Mouse (Mus musculus) forebrain, embryonic 12.5 days (tissue): ENCODE measurements around the gene 4931422A03Rik. TPM values are rescaled to one million over a fixed set of nuclear protein-coding genes. Genes with fewer than 3 reads are reported as not detected.
A peak's percentile ranks its signal among the peaks of the same experiment; 100 is the strongest.
"Not testable (repeated sequence)": the region's sequence is repeated elsewhere in the genome, so short reads cannot be mapped to it uniquely, and the experiment has no call there.

Experiments
- ATAC-seq: fragments of 200-750 bp; cut with Nextera tagmentation; 2 replicates; pipeline ENCODE4 v1.8.0; 2017; ENCODE audit warnings: moderate TSS enrichment; ENCODE audit not compliant: low FRiP score
- H3K27ac ChIP-seq: fragments of 300-500 bp; sonication (generic); 2 replicates; pipeline ENCODE4 v1.5.1; 2016; ENCODE audit warnings: mild to moderate bottlenecking
- H3K27me3 ChIP-seq: fragments of 300-500 bp; sonication (generic); 2 replicates; pipeline ENCODE4 v1.6.1; 2016; ENCODE audit warnings: mild to moderate bottlenecking
- H3K36me3 ChIP-seq: fragments of 300-500 bp; sonication (generic); replicated peaks from 2 replicates; pipeline ENCODE4 v1.6.1; 2016; ENCODE audit warnings: mild to moderate bottlenecking
- H3K4me1 ChIP-seq: fragments of 300-500 bp; sonication (generic); 2 replicates; pipeline ENCODE4 v1.6.1; 2016
- H3K4me2 ChIP-seq: fragments of 300-500 bp; sonication (generic); 2 replicates; pipeline ENCODE4 v1.6.1; 2016; ENCODE audit warnings: mild to moderate bottlenecking, moderate library complexity
- H3K4me3 ChIP-seq: fragments of 300-500 bp; sonication (generic); replicated peaks from 2 replicates; pipeline ENCODE4 v1.5.1; 2016; ENCODE audit warnings: mild to moderate bottlenecking
- H3K9ac ChIP-seq: fragments of 300-500 bp; sonication (generic); 2 replicates; pipeline ENCODE4 v1.6.1; 2016; ENCODE audit warnings: mild to moderate bottlenecking
- H3K9me3 ChIP-seq: fragments of 300-500 bp; sonication (generic); 2 replicates; pipeline ENCODE4 v1.6.1; 2016
- WGBS: fragments of 180-500 bp; shearing (Covaris S2); methylation state at CpG from one replicate; pipeline ENCODE4 v1.1.7; 2016; 5-methylcytosine and 5-hydroxymethylcytosine counted together
- polyA plus RNA-seq: library from polyadenylated mRNA; unstranded; fragments of >200 nt; fragmentation: Nextera tagmentation; extraction: Ambion mirVana; gene quantifications from 2 replicates; pipeline ENCODE4 v1.2.1, GENCODE M21; 2016

The 4931422A03Rik gene
- polyA plus RNA-seq, 1 experiment from 2014 or later = 2.7 TPM

DNA sequence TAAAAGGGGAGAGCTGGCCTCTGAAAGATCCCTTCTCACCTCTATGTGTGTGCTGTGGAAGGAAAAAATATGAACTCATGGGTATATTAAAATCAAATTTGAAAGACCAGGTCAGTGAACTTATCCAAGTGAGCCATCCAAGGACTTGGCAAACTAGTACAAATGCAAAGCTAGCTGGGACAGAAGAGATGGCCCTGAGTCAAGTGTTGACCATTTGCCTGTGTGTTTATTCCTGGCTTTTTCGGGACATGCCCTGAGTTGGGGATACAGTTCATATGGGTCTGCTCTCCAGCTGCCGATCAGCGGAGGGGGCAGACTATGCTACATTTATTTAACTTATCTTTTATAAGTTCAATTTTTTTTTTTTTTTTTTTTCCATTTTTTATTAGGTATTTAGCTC is 19.3 kb downstream of the 4931422A03Rik start:
- H3K27me3 ChIP-seq, H3K36me3 ChIP-seq, H3K9ac ChIP-seq, H3K4me1 ChIP-seq, ATAC-seq, H3K9me3 ChIP-seq, H3K4me2 ChIP-seq, H3K27ac ChIP-seq, H3K4me3 ChIP-seq: not testable (repeated sequence)
- 93% methylated on average over 3 of the region's 3 CpGs for WGBS

DNA sequence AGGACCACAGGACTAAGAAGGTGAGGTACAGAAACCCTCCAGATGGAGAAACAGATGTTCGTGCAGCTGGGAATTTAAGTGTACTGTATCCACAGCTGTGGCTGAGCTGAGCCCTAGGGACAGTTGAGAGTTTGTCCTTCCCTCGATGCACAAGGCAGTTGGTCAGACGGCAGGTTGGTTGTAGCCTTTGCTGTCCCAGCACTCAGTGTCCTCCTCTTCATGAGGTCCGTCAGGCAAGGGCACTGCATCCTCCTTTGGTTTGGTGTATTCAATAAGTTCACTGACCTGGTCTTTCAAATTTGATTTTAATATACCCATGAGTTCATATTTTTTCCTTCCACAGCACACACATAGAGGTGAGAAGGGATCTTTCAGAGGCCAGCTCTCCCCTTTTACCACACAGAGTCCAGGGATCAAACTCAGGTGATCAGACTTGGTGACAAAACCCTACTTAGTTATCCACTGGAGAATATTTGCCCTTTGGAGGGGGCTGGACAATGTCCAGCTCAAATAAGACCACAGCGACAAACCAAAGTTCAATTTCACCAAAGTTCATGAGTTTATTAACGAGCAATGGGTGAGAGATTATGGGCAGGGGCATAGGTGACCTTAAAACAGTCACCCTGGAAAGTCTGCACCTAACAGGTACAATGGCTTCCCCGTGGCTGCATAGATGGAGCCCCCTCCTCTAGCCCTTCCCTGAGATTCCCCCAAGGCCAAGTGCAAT is 20.2 kb downstream of the 4931422A03Rik start:
- Histone ChIP-seq H3K4me1 (no peaks in the 10 kb centered on the region), H3K36me3 (no peaks in the 10 kb centered on the region), H3K4me3 (no peak overlapping the region), H3K27ac (no peak overlapping the region), H3K4me2 (no peak overlapping the region), H3K27me3 (peaks cover 6% of the 10 kb centered on the region; the same call in 1 of the 2 replicates), H3K9me3 (no peaks in the 10 kb centered on the region), H3K9ac (no peak overlapping the region)
- WGBS = 88% methylated on average over 7 of the region's 7 CpGs
- no peak for ATAC-seq

DNA sequence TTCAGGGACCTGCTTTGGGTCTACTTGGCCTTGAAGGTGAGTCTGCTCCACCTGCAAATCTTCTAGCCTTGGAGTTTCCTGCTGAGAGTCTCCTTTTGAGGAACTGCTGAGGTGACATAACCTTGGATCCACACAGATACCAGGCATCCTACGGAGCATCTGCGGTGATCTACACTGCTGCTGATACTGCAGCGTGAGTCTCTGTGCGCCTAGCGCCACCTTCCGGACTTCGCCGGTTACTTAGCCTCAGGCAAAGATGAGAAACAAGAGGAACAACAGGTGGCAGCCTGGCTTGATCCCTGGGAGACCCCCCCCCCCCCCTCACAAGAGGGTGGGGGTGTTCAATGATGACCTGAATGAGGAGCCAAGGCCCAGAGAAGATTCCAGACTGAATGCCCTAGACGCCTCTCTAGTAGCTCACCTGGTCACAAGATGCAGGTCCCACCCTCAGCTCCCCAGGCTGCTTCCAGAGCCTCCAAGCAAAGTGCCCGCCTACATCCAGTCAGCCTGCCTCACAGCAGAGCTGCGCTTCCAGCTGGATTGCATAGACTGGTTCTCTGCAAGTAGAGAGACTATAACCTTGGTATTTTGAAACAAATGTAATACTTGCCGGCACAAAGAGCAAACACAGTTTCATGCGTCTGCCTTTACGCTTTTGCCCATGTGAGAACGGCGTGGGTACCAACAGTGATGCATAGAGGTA is 25.3 kb downstream of the 4931422A03Rik start:
- Histone ChIP-seq H3K4me1 (no peaks in the 10 kb centered on the region), H3K36me3 (no peaks in the 10 kb centered on the region), H3K4me3 (no peak overlapping the region), H3K9me3 (no peaks in the 10 kb centered on the region), H3K4me2 (no peak overlapping the region), H3K27ac (no peak overlapping the region), H3K9ac (no peak overlapping the region), H3K27me3 (peaks cover 11% of the 10 kb centered on the region)
- ATAC-seq = 0 out of 2 replicates have a peak, but pooled peaks have one; percentile 39
- WGBS = 34% methylated on average over 16 of the region's 16 CpGs

DNA sequence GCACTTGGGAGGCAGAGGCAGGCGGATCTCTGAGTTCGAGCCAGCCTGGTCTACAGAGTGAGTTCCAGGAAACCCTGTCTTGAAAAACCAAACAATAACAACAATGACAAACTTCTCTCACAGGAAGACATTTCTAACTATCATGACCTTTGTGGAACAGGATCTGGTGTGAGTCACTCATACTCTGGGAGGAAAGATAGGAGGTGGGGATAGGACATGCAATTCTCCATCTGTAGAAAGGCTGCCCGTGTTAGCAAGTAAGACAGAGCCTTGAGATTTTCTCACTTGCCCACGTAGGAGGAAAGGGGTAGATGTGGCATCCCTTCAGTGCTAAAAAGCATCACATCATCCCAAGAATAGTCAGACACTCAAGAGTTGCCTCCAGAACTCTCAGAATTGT is 26.3 kb downstream of the 4931422A03Rik start:
- no peaks in the 10 kb centered on the region for H3K4me1 ChIP-seq
- WGBS = 84% methylated on average over 4 of the region's 4 CpGs
- peaks cover 11% of the 10 kb centered on the region for H3K27me3 ChIP-seq
- no peaks in the 10 kb centered on the region for H3K9me3 ChIP-seq
- no peak overlapping the region for H3K9ac ChIP-seq
- ATAC-seq = no peak
- H3K27ac ChIP-seq = no peak overlapping the region
- H3K4me2 ChIP-seq = no peak overlapping the region
- H3K36me3 ChIP-seq = no peaks in the 10 kb centered on the region
- no peak overlapping the region for H3K4me3 ChIP-seq

DNA sequence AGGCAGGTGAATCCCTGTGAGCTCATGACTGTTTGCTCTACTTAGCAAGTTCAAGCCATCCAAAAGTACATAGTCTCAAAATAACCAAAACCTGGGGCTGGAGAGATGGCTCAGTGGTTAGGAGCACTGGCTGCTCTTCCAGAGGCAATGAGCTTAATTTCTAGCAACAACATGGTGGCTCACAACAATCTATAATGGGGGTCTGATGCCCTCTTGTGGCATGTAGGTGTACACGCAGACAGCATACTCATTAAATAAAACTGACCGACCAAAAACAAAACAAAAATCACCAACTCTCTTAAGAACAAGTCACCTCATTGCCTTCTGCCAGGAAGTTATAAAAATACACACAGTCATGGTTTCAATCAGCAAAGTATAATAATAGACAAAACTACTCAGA is 27.1 kb downstream of the 4931422A03Rik start:
- Histone ChIP-seq H3K9me3 (no peaks in the 10 kb centered on the region), H3K27me3 (peaks cover 11% of the 10 kb centered on the region), H3K4me3 (no peak overlapping the region), H3K4me2 (no peak overlapping the region), H3K27ac (no peak overlapping the region), H3K4me1 (no peaks in the 10 kb centered on the region), H3K9ac (no peak overlapping the region), H3K36me3 (no peaks in the 10 kb centered on the region)
- WGBS = 17% methylated on average over 2 of the region's 2 CpGs
- no peak for ATAC-seq

DNA sequence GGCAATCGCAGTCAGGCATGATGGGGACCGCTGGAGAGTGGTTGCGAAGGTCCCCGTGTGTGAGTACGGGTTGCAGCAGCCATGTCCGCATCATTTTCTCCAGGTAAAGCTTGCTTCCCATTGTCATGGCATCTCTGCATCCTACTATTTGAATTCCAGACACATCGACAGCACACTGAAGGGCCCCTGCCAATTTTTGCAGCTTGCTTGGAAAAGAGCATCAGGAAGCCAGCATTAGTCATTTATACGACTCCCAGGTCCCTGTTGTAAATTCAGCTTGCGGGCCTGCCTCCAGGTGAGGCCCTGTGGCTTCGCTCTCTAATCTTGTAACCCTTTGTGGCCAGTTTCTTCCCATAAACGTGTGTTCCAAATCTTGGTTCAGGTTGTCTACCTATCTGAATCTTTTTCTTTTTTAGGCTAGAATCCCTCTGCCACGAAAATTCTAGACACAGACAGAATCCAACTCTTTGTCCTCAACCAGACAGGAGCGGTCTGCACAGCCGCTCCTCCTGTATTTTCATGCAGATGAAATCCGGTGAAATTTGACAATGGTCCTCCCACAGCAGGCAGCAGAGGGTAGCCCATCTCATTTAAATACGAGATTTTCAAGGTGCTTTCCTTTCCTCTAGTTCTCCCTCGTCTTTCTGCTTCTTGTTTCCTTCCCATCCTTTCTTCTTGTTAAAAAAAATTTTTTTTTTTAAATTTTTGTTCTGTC is 35.4 kb downstream of the 4931422A03Rik start:
- H3K9ac ChIP-seq = no peak overlapping the region
- H3K27me3 ChIP-seq = 0 out of 2 replicates have a peak, but pooled peaks cover 8% of the 10 kb centered on the region
- no peaks in the 10 kb centered on the region for H3K36me3 ChIP-seq
- H3K9me3 ChIP-seq = no peaks in the 10 kb centered on the region
- H3K27ac ChIP-seq = no peak overlapping the region
- WGBS = 22% methylated on average over 17 of the region's 17 CpGs
- H3K4me2 ChIP-seq = no peak overlapping the region
- H3K4me1 ChIP-seq = peaks cover 5% of the 10 kb centered on the region; the same call in 1 of the 2 replicates
- no peak overlapping the region for H3K4me3 ChIP-seq
- ATAC-seq = no peak

DNA sequence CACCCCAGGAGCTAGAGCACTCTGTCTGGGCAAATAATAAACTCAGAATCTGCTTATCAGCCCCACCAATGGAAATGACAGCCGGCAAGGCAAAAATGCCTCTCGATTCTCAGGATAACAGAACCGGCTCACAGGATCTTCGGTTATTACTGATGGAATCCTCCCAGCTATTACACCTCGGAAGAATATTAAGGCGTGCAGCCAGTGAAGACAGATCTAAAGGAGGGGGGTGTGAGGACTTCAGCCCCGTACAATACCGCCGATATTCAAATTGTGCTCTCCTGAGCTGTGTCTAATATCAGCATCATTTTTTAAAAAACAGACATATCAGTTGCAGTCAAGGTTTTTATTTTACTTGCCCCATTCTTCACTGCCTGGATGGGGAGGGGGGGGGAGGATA is 36.0 kb downstream of the 4931422A03Rik start:
- Histone ChIP-seq H3K27me3 (0 out of 2 replicates have a peak, but pooled peaks cover 8% of the 10 kb centered on the region), H3K36me3 (no peaks in the 10 kb centered on the region), H3K4me3 (no peak overlapping the region), H3K9ac (no peak overlapping the region), H3K9me3 (no peaks in the 10 kb centered on the region), H3K4me2 (no peak overlapping the region), H3K4me1 (peaks cover 5% of the 10 kb centered on the region; the same call in 1 of the 2 replicates), H3K27ac (no peak overlapping the region)
- no peak for ATAC-seq
- 68% methylated on average over 9 of the region's 9 CpGs for WGBS

DNA sequence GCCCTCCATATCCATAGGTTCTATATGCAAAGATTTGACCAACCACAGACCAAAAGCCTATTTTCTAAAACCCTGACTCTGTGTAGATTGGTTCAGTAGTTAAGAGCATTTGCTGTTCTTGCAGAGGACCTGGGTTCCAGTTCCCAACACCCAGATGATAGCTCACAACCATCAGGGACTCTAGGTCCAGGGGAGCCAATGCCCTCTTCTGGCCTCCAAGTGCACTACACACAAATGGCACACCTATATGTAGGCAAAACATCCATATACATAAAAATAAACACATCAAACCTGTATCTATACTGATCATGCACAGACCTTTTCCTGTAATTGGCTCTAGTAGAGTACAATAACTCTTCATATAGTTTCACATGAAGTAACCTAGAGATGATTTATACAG is 36.9 kb downstream of the 4931422A03Rik start:
- Histone ChIP-seq H3K27me3 (0 out of 2 replicates have a peak, but pooled peaks cover 8% of the 10 kb centered on the region), H3K4me1 (peaks cover 5% of the 10 kb centered on the region; the same call in 1 of the 2 replicates), H3K9ac (no peak overlapping the region), H3K27ac (no peak overlapping the region), H3K9me3 (no peaks in the 10 kb centered on the region), H3K36me3 (no peaks in the 10 kb centered on the region), H3K4me2 (no peak overlapping the region), H3K4me3 (no peak overlapping the region)
- ATAC-seq = no peak

DNA sequence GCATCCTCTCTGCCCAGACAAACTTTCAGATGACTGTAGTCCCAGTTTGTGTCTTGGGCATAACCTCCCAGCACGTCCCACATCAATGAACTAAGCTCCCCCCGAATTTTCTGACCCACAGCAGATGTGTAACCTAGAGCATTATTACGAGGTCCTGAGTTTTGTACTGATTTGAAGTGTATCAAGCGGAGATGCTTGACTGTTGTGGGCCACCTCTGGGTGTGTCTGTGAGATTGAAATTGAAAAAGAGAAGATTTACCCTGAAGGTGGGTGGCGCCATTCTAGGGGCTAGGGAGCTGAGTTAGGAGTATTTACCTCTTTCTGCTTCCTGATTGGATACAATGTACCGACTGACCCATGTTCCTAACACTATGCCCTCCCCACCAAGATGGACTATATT is 38.4 kb downstream of the 4931422A03Rik start:
- Histone ChIP-seq H3K9me3 (no peaks in the 10 kb centered on the region), H3K4me2 (no peak overlapping the region), H3K27ac (no peak overlapping the region), H3K4me3 (no peak overlapping the region), H3K4me1 (peaks cover 5% of the 10 kb centered on the region; the same call in 1 of the 2 replicates), H3K9ac (no peak overlapping the region), H3K27me3 (0 out of 2 replicates have a peak, but pooled peaks cover 8% of the 10 kb centered on the region), H3K36me3 (no peaks in the 10 kb centered on the region)
- 89% methylated on average over 6 of the region's 6 CpGs for WGBS
- no peak for ATAC-seq

DNA sequence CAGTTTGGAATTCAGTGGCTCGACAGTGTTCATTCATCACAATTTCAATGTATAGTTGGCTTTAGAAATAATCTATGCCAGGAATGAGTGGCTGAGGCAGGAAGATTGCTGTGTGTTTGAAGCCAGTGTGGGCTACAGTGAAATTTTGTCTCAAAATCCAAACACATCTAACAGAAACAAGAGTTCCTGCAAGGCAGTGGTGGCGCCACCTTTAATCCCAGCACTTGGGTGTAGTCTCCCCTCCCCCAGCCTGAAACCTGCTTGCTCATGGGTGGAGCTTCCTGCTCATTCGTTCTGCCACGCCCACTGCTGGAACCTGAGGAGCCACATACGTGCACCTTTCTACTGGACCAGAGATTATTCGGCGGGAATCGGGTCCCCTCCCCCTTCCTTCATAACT is 40.6 kb downstream of the 4931422A03Rik start:
- not testable (repeated sequence) for H3K27me3 ChIP-seq, H3K9me3 ChIP-seq, H3K27ac ChIP-seq, H3K4me2 ChIP-seq, H3K4me3 ChIP-seq, H3K36me3 ChIP-seq, H3K4me1 ChIP-seq, H3K9ac ChIP-seq, ATAC-seq
- WGBS = 83% methylated on average over 8 of the region's 8 CpGs

DNA sequence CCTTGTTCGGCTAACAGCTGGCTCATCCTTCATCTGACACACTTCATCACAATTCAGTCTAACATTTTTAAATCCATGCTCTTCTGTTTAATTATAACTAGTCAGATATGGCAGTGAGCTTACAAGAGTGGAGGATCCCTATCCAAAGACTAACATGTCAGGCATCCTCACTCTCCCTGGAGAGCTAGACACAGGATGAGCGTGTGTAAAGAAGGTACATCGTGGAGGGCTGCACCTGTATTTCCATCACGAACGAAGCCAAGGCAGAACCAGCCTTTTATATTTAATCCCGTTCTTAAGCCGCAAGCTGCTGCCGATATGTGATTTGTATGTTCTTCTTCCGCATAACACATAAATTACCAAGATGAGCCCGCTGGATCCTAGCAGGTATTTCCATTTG is 45.0 kb downstream of the 4931422A03Rik start:
- H3K27me3 ChIP-seq = no peaks in the 10 kb centered on the region; the same call in 1 of the 2 replicates
- peaks cover 10% of the 10 kb centered on the region for H3K4me1 ChIP-seq
- H3K4me3 ChIP-seq = no peak overlapping the region
- no peak overlapping the region for H3K4me2 ChIP-seq
- no peak overlapping the region for H3K9ac ChIP-seq
- WGBS = 94% methylated on average over 10 of the region's 10 CpGs
- H3K9me3 ChIP-seq = no peaks in the 10 kb centered on the region
- no peak overlapping the region for H3K27ac ChIP-seq
- ATAC-seq = no peak
- no peaks in the 10 kb centered on the region for H3K36me3 ChIP-seq

DNA sequence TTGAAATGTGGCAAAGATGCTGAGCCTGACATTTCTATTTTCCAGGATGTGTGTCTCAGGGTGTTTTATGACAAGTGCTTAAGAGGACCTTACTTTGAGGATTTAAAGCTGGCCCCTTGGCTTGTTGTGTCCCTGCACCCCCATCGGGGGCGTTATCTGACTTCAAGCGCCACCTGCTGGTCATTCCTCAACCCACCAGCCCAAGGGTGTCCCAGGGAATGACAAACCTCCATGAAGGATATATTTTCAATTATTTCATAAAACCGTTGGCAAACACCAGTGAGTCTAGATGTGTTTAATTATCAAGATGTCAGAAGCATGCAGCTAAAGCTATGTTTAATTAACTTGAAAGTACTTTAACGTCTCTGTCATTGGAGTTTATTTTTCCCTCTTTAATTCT is 45.9 kb downstream of the 4931422A03Rik start:
- peak; percentile 75 for ATAC-seq

More for the DNA sequence above, 45.9 kb downstream of the 4931422A03Rik start:
- Histone ChIP-seq H3K27me3 (no peaks in the 10 kb centered on the region; the same call in 1 of the 2 replicates), H3K4me3 (no peak overlapping the region), H3K36me3 (no peaks in the 10 kb centered on the region), H3K4me2 (no peak overlapping the region), H3K9me3 (no peaks in the 10 kb centered on the region), H3K9ac (no peak overlapping the region), H3K4me1 (peaks cover 18% of the 10 kb centered on the region), H3K27ac (no peak overlapping the region)
- WGBS = 7% methylated on average over 5 of the region's 5 CpGs
